16 mouse cellular contexts compared by ENCODE assay signal in the genomic region with DNA sequence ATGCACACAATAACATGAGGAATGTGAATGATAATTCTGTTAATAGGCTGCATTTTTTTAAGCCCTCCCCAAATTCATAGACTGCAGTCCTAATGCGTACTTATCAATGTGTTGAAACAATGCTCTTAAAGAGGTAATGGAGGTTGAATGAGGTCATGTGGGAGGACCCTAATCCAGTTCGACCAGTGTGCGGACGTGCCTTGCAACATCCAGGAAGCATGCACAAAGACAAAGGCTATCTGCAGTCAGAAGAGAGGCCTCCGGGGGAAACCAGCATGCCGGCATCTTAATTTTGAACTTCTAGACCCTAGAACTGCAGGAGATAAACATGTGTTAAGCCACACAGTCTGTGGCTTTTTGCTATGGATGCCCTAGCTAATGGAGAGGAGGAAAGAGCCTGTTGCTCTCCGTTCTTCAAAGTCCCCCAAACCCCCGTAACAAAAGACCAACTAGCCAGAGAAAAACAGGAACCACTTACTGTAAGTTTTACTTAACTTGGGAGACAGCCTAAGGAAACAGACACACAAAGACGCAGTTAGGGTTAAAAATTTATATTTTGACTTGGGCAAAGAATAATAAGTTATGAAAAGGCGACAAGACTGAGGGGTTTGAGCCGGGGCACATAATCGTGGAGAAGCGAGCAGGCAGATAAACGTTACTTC. TPM values are rescaled to one million over a fixed set of nuclear protein-coding genes. Genes with fewer than 3 reads are reported as not detected.
DNase-seq lines count a peak whose midpoint lies in the region; ATAC-seq lines count a peak whose summit lies in the region.
"Had no signal": no experiment of that assay in that cellular context is flagged by ENCODE, and none has a peak within 500 bp of the region (broad histone marks: within the 10 kb centered on the region; RNA-seq: fewer than 3 reads in every experiment).

No protein-coding gene starts in this region.

- no peaks in the 10 kb centered on the region for H3K36me3 ChIP-seq in embryonic facial prominence, embryonic 14.5 days (ENCODE audit: control insufficient read depth, insufficient read depth, low read length)
- no peaks in the 10 kb centered on the region for H3K36me3 ChIP-seq in embryonic facial prominence, embryonic 10.5 days (replicated peaks)
- H3K36me3 ChIP-seq: hindbrain, embryonic 10.5 days; neural tube, embryonic 13.5 days had no signal

- peak; percentile 43 for DNase-seq in embryonic facial prominence, embryonic 14.5 days (ENCODE audit: low spot score)
- no peak for DNase-seq in embryonic facial prominence, embryonic 10.5 days (ENCODE audit: low spot score)
- DNase-seq in urinary bladder, postnatal 14 days (ENCODE audit: low spot score) = peak; percentile 11
- no peak for DNase-seq in urinary bladder, postnatal 36 days (ENCODE audit: low spot score in 2 of 2)
- DNase-seq in lung, postnatal 10 days = peak; percentile 21
- DNase-seq in thymus, postnatal 14 days = no peak
- DNase-seq: adrenal gland, adult 2 months; cerebellum, adult 2 months; embryo, embryonic 11 days; kidney, adult 18-20 months; kidney, postnatal 36 days; left cerebral cortex, postnatal 4 days had no signal

- H3K9me3 ChIP-seq in embryonic facial prominence, embryonic 14.5 days (ENCODE audit: control insufficient read depth, low read length) = no peaks in the 10 kb centered on the region
- no peaks in the 10 kb centered on the region for H3K9me3 ChIP-seq in embryonic facial prominence, embryonic 10.5 days
- H3K9me3 ChIP-seq: hindbrain, embryonic 10.5 days; neural tube, embryonic 13.5 days had no signal

- H3K4me1 ChIP-seq in embryonic facial prominence, embryonic 14.5 days (ENCODE audit: control insufficient read depth, insufficient read depth, low read length) = no peaks in the 10 kb centered on the region
- H3K4me1 ChIP-seq in embryonic facial prominence, embryonic 10.5 days = no peaks in the 10 kb centered on the region

- H3K4me3 ChIP-seq in embryonic facial prominence, embryonic 14.5 days (ENCODE audit: low read depth, low read length) = no peak overlapping the region
- no peak overlapping the region for H3K4me3 ChIP-seq in embryonic facial prominence, embryonic 10.5 days
- H3K4me3 ChIP-seq: hindbrain, embryonic 10.5 days; neural tube, embryonic 13.5 days had no signal

- WGBS in embryonic facial prominence, embryonic 14.5 days = 59% methylated on average over 14 of the region's 14 CpGs
- WGBS in embryonic facial prominence, embryonic 10.5 days = 76% methylated on average over 14 of the region's 14 CpGs

- H3K27me3 ChIP-seq in embryonic facial prominence, embryonic 14.5 days (replicated peaks; ENCODE audit: control insufficient read depth, insufficient read depth, low read length) = no peaks in the 10 kb centered on the region
- H3K27me3 ChIP-seq in embryonic facial prominence, embryonic 10.5 days (replicated peaks; ENCODE audit: low read depth, poor library complexity, severe bottlenecking) = no peaks in the 10 kb centered on the region; the same call in 1 of the 2 replicates
- H3K27me3 ChIP-seq: neural tube, embryonic 13.5 days had no signal

- H3K9ac ChIP-seq in embryonic facial prominence, embryonic 14.5 days (ENCODE audit: low read depth, low read length) = no peak overlapping the region
- H3K9ac ChIP-seq: neural tube, embryonic 13.5 days had no signal

- no peak overlapping the region for H3K27ac ChIP-seq in embryonic facial prominence, embryonic 14.5 days (replicated peaks; ENCODE audit: low read depth, low read length)
- no peak overlapping the region for H3K27ac ChIP-seq in embryonic facial prominence, embryonic 10.5 days (replicated peaks)
- H3K27ac ChIP-seq: hindbrain, embryonic 10.5 days; neural tube, embryonic 13.5 days had no signal

- ATAC-seq in embryonic facial prominence, embryonic 14.5 days (ENCODE audit: low read depth) = no peak
- ATAC-seq in activated CD4-positive, CD25-positive, alpha-beta regulatory T cell, adult 4 months = no peak
- no peak for ATAC-seq in megakaryocyte-erythroid progenitor cell, adult 5-6 weeks (replicated peaks; ENCODE audit: low FRiP score, low TSS enrichment, poor library complexity, severe bottlenecking)

- no peak overlapping the region for H3K4me2 ChIP-seq in embryonic facial prominence, embryonic 14.5 days (ENCODE audit: low read depth, low read length)
- H3K4me2 ChIP-seq: neural tube, embryonic 13.5 days had no signal

RNA-seq across cellular contexts. Expression of gene Rapgef5, which starts 1.1 kb away (rescaled TPM):
- polyA plus RNA-seq in embryonic facial prominence, embryonic 14.5 days (2014; fragmentation: Nextera tagmentation; extraction: Ambion mirVana) = 11.7 and 12.4 TPM in 2 replicates
- 6.6 and 7.1 TPM in 2 replicates for polyA plus RNA-seq in embryonic facial prominence, embryonic 10.5 days (2016; fragmentation: Nextera tagmentation; extraction: Ambion mirVana)
- under 1 TPM; 0.42 to 0.67 TPM for polyA plus RNA-seq in activated CD4-positive, CD25-positive, alpha-beta regulatory T cell, adult 4 months (2017; shearing (Covaris generic))
- total RNA-seq in megakaryocyte-erythroid progenitor cell, adult 5-6 weeks (2014; fragmentation: Nextera tagmentation) = 0.94 TPM in 1 of 2 replicates, not detected in the other
- total RNA-seq in megakaryocyte-erythroid progenitor cell, adult 5-6 weeks (2017) = 0.19 and 0.66 TPM in 2 replicates

Comparison
In these comparisons a context has a peak if more than half of its experiments do, and no peak if none do; other contexts are left out.
1. DNase-seq: peak in embryonic facial prominence, embryonic 14.5 days (single experiment), urinary bladder, postnatal 14 days (single experiment) and lung, postnatal 10 days (single experiment); none in embryonic facial prominence, embryonic 10.5 days (single experiment), urinary bladder, postnatal 36 days (0 of 2) and thymus, postnatal 14 days (single experiment).